Mouse (Mus musculus): ENCODE results near the gene Prpf18. TPM values are rescaled to one million over a fixed set of nuclear protein-coding genes. Genes with fewer than 3 reads are reported as not detected.
"Not testable (repeated sequence)": the region's sequence is repeated elsewhere in the genome, so short reads cannot be mapped to it uniquely, and the experiment has no call there.

Prpf18 gene
- total RNA-seq (2015), result 22.2 and 23.8 TPM in 2 replicates
- total RNA-seq (2017), result 63.4 and 71.7 TPM in 2 replicates

DNA sequence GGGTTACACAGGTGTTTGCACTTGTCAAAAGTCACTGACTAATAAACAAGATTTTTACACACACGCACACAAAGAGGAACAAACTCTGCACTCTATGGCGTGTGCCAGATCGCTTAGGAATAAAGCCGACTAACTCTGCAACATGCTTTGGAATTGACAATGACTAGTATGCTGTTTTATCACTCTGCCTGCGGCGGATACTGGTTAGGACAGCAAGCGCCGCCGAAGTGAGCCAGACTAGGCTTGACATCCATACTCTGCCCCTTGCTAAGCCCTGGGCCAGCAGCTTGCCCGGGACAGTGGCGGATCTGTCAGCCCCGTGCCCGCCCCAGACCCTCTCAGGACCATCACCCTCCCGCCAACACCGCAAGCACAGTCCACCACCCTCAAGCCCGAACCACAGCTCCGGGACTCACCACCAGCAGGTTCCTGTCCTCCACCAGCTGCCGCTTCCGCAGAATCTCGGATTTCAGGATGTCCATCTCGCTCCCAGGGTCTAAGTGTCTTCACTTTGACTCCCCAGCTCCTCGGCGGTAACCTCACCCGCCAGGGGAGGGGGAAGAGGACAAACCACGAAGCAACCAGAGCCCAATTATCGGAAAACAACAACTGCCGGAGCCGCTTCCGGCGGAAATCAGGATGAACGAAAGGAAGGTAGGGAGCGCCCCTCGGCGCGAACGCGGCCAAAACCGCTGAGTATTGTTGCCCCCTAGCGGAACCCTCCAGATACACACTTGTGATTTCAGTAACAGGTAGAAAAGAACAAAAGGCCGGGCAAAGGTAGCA is at the start of gene Prpf18:
Gene Prpf18, minus strand, starts transcription at position 614 of the 786 bp plus-strand sequence.
- peak; percentile 97 for ATAC-seq (replicated peaks; ENCODE audit: poor library complexity)

DNA sequence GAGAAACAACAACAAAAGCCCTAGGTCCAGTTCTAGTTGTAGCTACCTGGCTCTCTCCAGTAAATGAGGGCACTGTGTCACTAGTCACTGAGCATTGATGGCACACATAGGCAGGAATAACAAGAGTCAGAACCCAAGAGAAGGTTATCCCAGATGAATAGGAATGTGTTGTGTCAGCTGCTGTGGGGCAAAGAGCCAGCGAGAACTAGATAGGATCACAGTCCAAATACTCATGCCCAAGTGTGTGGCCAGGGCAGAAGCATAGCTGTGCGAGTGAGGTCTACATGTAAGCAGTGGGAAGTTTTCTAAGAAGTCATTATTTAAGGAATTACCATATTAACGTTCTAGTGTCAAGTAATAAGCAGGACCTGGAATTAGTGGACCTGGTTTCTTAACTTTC is 28.0 kb upstream of the Prpf18 start:
- no peak for ATAC-seq (replicated peaks; ENCODE audit: poor library complexity)

DNA sequence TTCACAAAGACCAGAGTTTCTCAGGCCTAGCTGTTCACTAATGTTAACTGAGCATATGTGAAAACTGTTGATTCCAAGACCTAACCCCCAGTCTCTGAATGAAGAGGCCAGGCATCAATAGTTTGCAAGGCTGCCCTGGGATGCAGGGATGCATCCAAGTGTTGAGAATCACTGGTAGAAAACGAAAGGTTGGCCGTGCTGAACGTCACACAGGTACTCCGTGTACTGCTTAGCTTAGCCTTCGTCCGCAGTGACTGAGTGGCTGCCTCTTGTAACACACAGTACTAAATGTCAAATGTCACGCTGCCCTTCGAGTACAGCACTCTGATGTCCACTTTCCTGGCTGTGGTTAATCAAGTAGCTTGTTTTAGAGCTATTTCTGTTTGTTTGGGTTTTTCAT is 19.7 kb upstream of the Prpf18 start:
- no peak for ATAC-seq (replicated peaks; ENCODE audit: poor library complexity)

DNA sequence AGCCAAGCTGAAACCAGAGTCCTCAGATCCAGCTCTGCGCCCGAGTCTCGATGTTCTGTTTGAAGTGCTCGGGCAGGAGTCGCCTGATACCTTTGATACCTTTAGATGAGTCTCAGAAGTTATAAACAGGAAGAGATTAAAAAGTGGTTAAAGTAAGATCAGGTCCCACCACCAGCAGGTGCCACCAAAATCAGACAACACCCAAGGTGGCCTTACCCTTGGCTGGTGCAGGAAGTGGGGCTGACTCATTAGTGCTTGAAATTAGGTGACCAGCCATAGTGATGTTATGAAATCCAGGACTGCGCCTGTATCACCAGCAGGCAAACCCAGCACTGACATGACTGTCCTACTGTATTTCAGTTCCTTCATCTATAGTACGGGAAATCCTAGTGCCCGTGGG is 17.8 kb upstream of the Prpf18 start:
- no peak for ATAC-seq (replicated peaks; ENCODE audit: poor library complexity)

DNA sequence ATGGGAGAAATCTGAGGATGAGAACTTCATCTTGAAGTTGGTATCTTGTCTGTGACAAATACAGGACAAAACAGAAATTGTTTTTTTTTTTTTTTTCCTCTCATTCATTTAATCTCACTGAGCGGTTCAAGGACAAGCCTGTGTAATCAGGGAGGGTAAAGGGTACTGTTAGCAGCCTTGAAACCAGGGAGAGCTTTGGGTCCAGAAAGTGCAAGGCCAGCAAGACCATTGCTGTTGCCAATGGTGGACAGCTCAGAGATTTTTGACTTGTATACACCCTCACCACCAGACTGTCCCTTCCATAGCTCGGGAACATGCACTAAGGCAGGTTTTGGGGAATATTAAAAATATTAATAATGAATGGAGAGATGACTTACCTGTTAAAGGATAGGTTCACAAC is 16.7 kb upstream of the Prpf18 start:
- ATAC-seq (replicated peaks; ENCODE audit: poor library complexity), result no peak

DNA sequence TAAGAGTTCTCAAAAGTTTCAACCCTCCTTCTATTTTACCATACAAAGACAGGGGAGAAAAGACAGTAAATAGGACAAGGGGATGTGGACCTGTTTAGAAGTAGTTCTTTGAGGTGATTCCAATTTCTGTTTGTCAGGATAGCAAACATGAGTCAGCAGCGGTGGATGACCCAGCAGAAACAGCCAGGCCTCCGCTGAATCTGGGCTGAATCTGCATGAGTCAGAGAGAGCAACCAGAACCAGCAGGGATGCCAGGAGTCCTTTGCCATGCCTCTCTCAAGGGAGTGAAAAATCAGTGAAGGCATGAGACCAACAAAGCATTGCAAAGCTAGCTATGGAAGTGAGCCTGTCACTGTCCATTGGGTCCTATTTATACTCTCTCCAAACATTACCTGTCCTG is 8.8 kb upstream of the Prpf18 start:
- no peak for ATAC-seq (replicated peaks; ENCODE audit: poor library complexity)

DNA sequence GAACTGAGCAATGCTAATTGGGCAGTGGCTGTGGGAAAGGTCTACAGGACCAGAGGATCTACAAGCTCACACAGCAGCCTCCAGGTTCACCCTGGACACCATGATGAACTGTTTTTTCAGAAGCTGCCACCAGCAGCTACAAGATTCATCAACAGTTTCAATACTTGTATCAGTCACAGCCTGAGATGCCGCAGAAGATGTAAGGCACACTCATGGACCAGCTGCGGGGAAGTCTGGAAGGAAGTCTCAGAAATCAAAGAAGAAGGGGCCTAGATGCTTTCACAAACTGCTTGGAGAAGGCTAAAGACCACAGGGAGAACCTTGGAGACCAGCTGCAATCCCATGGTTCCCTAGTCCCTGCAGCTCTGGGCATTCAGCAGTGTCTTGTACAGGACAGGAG is 2.3 kb downstream of the Prpf18 start:
- ATAC-seq (replicated peaks; ENCODE audit: poor library complexity), result no peak

DNA sequence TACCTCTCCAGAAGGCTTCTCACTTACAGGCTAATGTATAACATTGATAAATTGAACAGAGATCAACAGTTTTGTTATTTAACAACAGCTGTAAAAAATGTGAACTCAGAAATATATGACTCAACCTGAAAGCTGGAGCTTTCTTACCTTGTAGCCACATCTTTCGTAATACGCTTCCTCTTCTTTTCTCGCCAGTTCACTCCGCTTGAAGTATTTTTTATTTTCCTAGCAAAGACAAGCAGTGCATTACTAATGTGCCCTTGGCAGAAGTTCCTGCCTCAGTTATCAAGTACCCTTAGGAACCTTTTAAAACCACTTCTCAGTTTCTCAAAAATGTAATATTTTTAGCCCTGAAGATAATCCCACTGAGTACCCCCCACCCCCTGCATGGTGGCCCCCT is 3.8 kb downstream of the Prpf18 start:
- no peak for ATAC-seq (replicated peaks; ENCODE audit: poor library complexity)

DNA sequence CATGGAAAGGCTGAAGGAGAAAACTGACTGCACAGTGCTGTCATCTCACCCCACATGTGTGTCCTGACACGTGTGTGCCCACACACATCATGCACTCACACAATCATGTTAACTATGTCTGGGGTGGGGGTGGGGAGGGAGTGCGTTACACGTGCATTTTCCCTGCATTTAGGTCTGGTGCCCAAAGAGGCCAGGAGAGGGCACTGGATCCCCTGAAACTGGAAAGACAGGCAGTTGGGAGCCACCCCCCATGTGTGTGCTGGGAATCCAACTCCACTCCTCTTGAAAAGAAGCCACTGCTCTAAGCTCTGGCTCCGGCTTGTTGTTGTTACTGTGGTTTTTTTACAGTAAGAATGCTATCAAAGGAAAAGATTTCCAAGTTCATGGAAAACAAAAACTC is 6.8 kb downstream of the Prpf18 start:
- ATAC-seq (replicated peaks; ENCODE audit: poor library complexity), result no peak

DNA sequence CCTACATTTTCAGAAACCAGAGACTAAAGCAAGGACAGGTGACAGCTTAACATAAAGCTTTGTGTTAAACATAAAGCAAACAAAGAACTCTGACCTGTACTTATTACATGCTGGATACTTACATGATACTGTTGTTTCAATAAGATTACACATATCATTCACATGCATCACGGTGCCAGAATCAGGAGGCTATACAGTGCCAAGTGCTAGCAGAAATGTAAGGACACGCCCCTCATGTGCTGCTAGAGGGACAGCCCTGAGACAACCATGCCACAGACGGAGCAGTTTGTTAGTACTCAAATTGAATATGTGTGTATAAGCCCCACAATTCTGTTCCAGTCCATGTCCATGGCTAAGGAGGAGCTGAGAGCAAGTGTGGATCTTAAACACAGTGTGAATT is 13.7 kb downstream of the Prpf18 start:
- ATAC-seq (replicated peaks; ENCODE audit: poor library complexity), result 0 out of 2 replicates have a peak, but pooled peaks have one; percentile 31

DNA sequence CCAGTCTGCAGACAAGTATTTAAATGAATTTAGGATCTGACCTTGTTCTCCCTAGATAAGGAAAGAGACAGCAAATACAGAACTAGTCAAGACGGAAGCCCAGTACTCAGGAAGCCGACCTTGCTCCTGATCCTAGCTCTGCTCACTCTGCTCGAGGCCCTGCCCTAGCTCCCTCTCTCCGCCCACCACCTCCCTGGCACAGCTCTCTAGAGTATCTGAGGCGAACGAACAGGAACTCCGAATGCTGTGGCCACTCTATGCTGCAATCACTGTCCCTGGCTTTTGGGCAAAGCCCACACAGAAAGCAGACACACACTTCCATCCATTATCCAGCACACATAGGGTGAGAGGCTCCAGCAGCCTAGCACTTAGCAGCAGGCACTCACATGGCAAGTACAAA is 15.3 kb downstream of the Prpf18 start:
- no peak for ATAC-seq (replicated peaks; ENCODE audit: poor library complexity)

DNA sequence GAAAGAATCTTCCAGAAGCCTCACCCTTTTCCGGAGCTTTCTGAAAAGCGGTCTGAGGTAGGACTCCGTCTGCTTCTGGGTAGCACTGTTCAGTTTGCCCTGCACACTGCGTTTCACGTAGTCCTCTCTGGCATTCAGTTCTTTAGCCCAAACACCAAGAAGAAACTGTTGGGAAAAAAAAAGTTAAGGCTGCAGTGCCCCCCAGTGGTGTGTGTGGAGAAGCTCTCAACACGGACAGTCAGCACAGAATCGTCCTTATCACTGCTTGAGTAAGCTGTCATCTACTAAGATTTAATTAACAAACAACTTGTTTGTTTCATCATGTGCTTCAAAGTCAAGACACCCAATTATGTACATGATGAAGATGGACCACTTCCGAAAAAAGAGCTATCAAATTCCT is 16.1 kb downstream of the Prpf18 start:
- ATAC-seq (replicated peaks; ENCODE audit: poor library complexity), result no peak

DNA sequence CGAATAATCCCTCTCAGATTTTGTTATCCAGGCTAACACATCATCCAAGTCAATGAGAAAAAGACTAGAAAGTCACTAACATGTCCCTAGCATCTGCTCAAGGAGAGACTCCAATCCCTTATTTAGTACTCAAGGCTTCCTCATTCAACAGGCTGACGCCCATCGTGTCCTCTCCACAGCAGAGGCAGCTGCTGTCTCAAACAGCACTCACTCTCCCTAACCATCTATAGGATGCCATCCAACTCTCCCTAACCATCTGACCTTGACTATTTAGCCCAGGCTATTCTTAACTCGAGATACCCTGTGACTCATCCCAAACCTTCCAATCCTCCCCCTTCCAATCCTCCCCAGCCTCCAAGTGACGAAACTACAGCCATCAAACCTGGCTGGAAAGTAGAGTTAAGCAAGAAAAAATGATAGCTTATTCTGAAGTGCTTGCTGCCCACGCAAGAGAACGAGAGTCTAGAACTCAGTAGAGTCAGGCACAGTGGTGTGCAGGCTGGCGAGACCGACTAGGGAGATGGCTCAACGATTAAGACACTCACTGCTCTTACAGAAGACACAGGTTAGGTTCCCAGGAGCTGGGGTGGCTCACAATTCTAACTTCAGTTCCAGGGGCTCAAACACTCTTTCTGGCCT is 21.6 kb downstream of the Prpf18 start:
- ATAC-seq (replicated peaks; ENCODE audit: poor library complexity), result no peak

DNA sequence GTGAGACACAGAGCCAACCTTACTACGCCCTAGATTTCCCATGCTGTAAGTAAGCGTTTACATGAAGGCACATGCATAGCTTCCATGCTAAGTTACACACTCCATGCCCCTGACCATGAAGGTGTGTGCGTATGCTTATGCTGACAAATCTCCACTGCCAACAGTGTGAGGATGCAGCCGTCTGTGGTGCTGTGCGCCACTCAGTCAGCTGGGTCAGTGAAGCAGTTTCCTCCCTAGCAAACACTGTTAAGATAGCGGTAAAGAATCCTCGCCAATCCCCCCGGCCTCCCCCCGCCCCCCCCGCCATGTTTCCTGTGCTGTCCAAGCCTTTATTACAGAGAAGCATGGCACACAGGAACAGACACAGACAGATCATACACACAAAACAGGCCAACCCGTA is 22.4 kb downstream of the Prpf18 start:
- no peak for ATAC-seq (replicated peaks; ENCODE audit: poor library complexity)

DNA sequence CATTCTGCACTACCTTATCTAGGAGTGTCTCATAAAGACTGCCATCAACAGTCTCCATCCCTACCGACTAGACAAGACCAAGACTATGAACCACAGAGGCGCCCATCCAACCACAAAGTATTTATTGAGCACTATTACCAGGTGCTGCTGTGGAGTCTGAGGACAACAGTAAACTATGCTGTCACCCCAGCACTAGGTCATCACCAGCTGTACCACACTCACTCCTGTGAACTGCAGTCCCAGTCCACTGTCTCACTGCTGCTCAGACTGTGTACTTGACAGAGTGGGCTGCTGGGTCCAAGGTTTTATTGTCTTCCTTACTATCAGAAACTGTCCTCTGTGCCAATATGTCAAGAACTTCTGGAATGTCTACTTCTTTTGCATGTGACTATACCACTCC is 23.0 kb downstream of the Prpf18 start:
- ATAC-seq (replicated peaks; ENCODE audit: poor library complexity), result no peak

DNA sequence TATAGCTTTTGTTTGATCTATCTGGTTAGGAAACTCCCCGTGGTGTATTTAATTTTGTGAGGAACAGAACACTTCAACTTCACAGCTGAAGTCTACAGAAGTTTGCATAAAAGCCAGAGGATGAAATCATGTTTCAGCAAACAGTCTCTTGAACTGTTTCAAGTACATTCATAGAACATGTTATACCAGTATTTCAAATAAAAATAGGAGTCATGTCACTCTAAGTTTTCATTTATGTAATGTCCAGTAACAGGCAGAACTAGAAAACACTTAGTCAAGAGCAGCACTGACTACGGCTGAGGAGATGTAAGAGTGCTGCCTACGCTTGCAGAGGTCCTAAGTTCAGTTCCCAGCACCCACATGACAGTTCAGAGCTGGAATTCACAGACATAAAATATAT is 25.0 kb downstream of the Prpf18 start:
- ATAC-seq (replicated peaks; ENCODE audit: poor library complexity), result no peak

DNA sequence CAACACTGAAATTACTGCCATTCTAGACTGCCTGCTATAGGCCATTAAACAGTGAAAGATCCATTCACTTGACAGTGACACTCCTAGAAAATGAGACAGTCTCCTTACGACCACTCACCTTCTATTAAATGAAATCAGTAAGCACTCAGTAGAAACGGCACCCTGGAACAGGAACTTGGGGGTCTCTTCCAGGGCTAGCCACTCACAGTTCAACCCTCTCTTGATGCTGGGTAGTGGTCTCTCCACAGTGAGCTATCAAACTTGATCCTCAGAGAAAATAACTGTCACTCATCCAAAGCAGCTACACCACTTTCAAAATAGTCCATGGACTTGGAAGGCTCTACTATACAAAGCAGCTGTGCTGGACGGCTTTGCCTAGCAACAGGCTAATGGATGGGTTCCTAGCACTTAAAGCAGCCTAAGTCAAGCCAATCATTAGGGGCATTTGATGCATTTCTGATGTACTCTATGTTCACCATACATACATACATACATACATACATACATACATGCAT is 30.4 kb downstream of the Prpf18 start:
- ATAC-seq (replicated peaks; ENCODE audit: poor library complexity), result no peak

DNA sequence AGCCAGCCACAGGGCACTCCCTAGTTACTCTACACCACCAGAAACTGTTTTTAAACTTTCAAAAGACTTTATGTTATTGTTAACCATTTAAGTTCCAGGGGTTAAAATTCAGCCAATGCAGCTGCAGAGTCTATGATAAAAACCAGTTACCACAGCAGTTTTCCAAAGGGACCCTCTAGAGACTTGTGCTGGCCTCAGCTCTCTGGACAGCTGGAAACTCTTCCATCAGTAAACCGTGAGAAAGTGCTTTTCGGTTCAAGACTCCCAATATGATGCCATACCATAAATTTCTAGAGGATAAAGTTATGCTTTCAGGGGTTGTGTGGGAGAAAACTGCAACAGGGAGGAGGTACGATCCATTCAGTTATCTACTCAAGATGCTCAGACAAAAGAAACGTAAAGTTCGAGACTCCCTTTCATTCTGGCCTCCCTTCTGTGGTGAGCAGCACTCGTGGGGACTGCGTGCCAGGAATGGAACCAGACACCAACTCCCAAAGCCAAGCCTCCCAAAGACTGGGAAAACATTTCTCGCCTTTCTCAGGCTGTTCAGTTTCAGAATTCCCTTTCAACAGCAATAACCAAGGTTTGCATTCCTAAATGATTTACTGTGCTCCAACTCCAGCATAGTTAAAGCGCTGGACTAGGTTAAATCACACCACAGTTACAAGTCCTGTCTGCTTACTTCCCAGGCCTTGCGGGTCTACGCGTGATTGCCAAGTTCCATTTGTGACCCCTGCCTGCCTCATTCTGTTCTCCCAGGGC is 31.1 kb downstream of the Prpf18 start:
- no peak for ATAC-seq (replicated peaks; ENCODE audit: poor library complexity)

DNA sequence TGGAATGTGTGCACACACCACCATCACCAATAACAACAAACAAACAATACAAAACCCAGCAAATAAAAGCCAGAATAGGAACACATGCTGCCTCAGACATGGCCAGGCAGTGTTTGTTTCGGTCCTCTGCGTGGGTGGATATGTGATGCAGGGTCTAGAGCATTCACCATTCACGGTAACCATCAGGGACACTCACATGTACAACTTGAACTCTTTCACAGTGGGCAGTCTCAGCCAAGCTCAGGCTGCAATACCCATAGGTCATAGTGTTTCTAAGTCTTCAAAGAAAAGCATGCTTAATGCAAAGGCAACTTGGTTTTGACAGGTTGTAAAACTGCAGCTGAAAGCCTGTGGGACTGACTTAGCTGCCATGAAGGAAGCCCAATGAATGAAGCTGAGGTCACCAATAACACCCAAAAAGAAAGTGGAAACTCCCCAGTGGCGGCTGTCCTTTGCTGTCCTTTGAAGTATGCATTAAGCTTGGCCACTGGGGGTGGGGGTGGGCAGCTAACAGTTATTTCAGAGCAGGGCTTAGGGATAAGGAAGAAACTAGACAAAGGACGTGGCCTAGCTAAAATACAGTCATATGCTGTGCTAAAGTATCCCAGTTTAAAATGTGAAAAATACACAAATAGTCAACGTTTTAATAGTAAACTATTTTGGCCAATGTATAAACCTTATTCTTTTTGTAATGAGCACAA is 31.9 kb downstream of the Prpf18 start:
- no peak for ATAC-seq (replicated peaks; ENCODE audit: poor library complexity)

DNA sequence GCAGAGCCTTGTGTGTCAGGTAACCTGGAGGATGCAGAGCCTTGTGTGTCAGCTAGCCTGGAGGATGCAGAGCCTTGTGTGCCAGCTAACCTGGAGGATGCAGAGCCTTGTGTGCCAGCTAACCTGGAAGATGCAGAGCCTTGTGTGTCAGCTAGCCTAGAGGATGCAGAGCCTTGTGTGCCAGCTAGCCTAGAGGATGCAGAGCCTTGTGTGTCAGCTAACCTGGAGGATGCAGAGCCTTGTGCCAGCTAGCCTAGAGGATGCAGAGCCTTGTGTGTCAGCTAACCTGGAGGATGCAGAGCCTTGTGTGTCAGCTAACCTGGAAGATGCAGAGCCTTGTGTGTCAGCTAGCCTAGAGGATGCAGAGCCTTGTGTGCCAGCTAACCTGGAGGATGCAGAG is 32.8 kb downstream of the Prpf18 start:
- ATAC-seq (replicated peaks; ENCODE audit: poor library complexity), result not testable (repeated sequence)

DNA sequence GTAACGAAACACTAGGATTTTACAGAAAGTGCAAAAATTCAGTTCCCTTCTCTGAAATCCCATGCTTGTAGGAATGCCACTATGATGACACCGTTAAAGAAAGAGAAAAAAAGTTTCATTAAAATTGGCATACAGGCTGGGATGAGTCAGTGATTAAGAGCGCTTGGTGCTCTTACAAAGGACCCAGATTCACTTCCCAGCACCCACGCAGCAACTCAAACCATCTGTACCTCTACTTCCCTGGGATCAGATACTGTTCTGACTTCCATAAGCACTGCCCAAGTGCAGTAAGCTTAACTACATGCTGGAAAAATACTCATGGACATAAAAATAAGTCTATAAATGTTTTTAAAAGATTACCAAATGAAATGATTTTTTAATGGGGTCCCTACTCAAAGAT is 34.9 kb downstream of the Prpf18 start:
- ATAC-seq (replicated peaks; ENCODE audit: poor library complexity), result no peak

Measured in megakaryocyte progenitor cell, adult 5-6 weeks (primary cell).